Mouse (Mus musculus) liver, embryonic 16.5 days (tissue): ENCODE measurements around the gene Olfr578. TPM values are rescaled to one million over a fixed set of nuclear protein-coding genes. Genes with fewer than 3 reads are reported as not detected.

Experiments used
- ATAC-seq: fragments of 200-750 bp; cut with Nextera tagmentation; 2 replicates; pipeline ENCODE4 v1.8.0; 2017; ENCODE audit warnings: low read depth, mild to moderate bottlenecking, moderate number of reproducible peaks, moderate library complexity
- H3K27ac ChIP-seq: fragments of 300-500 bp; sonication (generic); 2 replicates; pipeline ENCODE4 v1.5.1; 2014; ENCODE audit warnings: mild to moderate bottlenecking, low read length
- H3K27me3 ChIP-seq: fragments of 300-500 bp; sonication (generic); 2 replicates; pipeline ENCODE4 v1.6.1; 2014; ENCODE audit warnings: low read depth, low read length, mixed read lengths; ENCODE audit not compliant: control insufficient read depth, insufficient read depth
- H3K36me3 ChIP-seq: fragments of 300-500 bp; sonication (generic); 2 replicates; pipeline ENCODE4 v1.6.1; 2014; ENCODE audit warnings: mild to moderate bottlenecking; ENCODE audit not compliant: control insufficient read depth, insufficient read depth
- H3K4me1 ChIP-seq: fragments of 300-500 bp; sonication (generic); 2 replicates; pipeline ENCODE4 v1.6.1; 2014; ENCODE audit warnings: low read depth, low read length, mixed read lengths; ENCODE audit not compliant: control insufficient read depth
- H3K4me2 ChIP-seq: fragments of 300-500 bp; sonication (generic); 2 replicates; pipeline ENCODE4 v1.6.1; 2014; ENCODE audit warnings: low read depth, low read length, mixed read lengths
- H3K4me3 ChIP-seq: fragments of 300-500 bp; sonication (generic); 2 replicates; pipeline ENCODE4 v1.5.1; 2014; ENCODE audit warnings: low read depth, mild to moderate bottlenecking, low read length
- H3K9ac ChIP-seq: fragments of 300-500 bp; sonication (generic); 2 replicates; pipeline ENCODE4 v1.6.1; 2014; ENCODE audit warnings: low read depth, low read length
- H3K9me3 ChIP-seq: fragments of 300-500 bp; sonication (generic); replicated peaks from 2 replicates; pipeline ENCODE4 v1.6.1; 2016; ENCODE audit warnings: low read length; ENCODE audit not compliant: control insufficient read depth
- WGBS: fragments of 180-500 bp; shearing (Covaris S2); extraction: QIAGEN DNeasy Blood & Tissue Kit; methylation state at CpG from one replicate; pipeline ENCODE4 v1.1.7; 2014; ENCODE audit not compliant: insufficient replicate concordance; 5-methylcytosine and 5-hydroxymethylcytosine counted together
- polyA plus RNA-seq: library from polyadenylated mRNA; unstranded; fragments of >200 nt; fragmentation: Nextera tagmentation; extraction: Ambion mirVana; gene quantifications from 2 replicates; pipeline ENCODE4 v1.2.1, GENCODE M21; 2015

Olfr578 gene
- polyA plus RNA-seq, 1 experiment from 2014 or later, result not detected

- 54% methylated on average over 1 of the region's 1 CpGs for WGBS
These were observed 45.7 kb downstream of the Olfr578 start for GRCm38 (mm10) chr7:102943417-102943816.

GRCm38 (mm10) chr7:102942475-102942874, 46.6 kb downstream of the Olfr578 start, which contains the start of gene Olfr573-ps1:
Gene Olfr573-ps1 (minus strand): TSS chr7:102942575.
- no peak within 1 kb of the TSS for H3K9ac ChIP-seq
- H3K4me3 ChIP-seq, result no peak within 1 kb of the TSS
- H3K36me3 ChIP-seq, result no peaks in the 10 kb centered on the region
- ATAC-seq, result no peak
- H3K27ac ChIP-seq, result no peak within 1 kb of the TSS
- no peaks in the 10 kb centered on the region for H3K9me3 ChIP-seq
- H3K27me3 ChIP-seq, result no peaks in the 10 kb centered on the region
- no peaks in the 10 kb centered on the region for H3K4me1 ChIP-seq
- no peak within 1 kb of the TSS for H3K4me2 ChIP-seq
- 81% methylated on average over 2 of the region's 2 CpGs for WGBS

More at GRCm38 (mm10) chr7:102943417-102943816, 45.7 kb downstream of the Olfr578 start:
- Histone ChIP-seq H3K4me1 (no peaks in the 10 kb centered on the region), H3K27ac (no peak overlapping the region), H3K4me3 (no peak overlapping the region), H3K9me3 (no peaks in the 10 kb centered on the region), H3K4me2 (no peak overlapping the region), H3K27me3 (no peaks in the 10 kb centered on the region), H3K36me3 (no peaks in the 10 kb centered on the region), H3K9ac (no peak overlapping the region)
- peak; percentile 87 for ATAC-seq

Other genes with a start within 250 kb of the Olfr578 start
- not detected in 2 replicates for gene Olfr560, start 230.0 kb downstream of the Olfr578 start, polyA plus RNA-seq
- gene Olfr78, start 229.9 kb downstream of the Olfr578 start, polyA plus RNA-seq, result 0.02 and 0.04 TPM in 2 replicates
- gene Olfr561, start 218.1 kb downstream of the Olfr578 start, polyA plus RNA-seq, result not detected in 2 replicates
- not detected in 2 replicates for gene Olfr564, start 185.8 kb downstream of the Olfr578 start, polyA plus RNA-seq
- not detected in 2 replicates for gene Olfr566, start 130.6 kb downstream of the Olfr578 start, polyA plus RNA-seq
- not detected in 2 replicates for gene Olfr568, start 112.2 kb downstream of the Olfr578 start, polyA plus RNA-seq
- gene Olfr569, start 98.4 kb downstream of the Olfr578 start, polyA plus RNA-seq, result not detected in 2 replicates
- not detected in 2 replicates for gene Olfr570, start 94.7 kb downstream of the Olfr578 start, polyA plus RNA-seq
- not detected in 2 replicates for gene Olfr571, start 71.8 kb downstream of the Olfr578 start, polyA plus RNA-seq
- gene Olfr572, start 64.9 kb downstream of the Olfr578 start, polyA plus RNA-seq, result not detected in 2 replicates
- not detected in 2 replicates for gene Olfr573-ps1, start 46.7 kb downstream of the Olfr578 start, polyA plus RNA-seq
- not detected in 2 replicates for gene Olfr574, start 40.9 kb downstream of the Olfr578 start, polyA plus RNA-seq
- not detected in 2 replicates for gene Olfr575, start 30.5 kb downstream of the Olfr578 start, polyA plus RNA-seq
- not detected in 2 replicates for gene Olfr576, start 26.7 kb downstream of the Olfr578 start, polyA plus RNA-seq
- gene Olfr577, start 13.4 kb downstream of the Olfr578 start, polyA plus RNA-seq, result not detected in 2 replicates
- gene Olfr582, start 48.7 kb upstream of the Olfr578 start, polyA plus RNA-seq, result not detected in 2 replicates
- gene Olfr583, start 62.0 kb upstream of the Olfr578 start, polyA plus RNA-seq, result not detected in 2 replicates
- not detected in 2 replicates for gene Olfr584, start 92.6 kb upstream of the Olfr578 start, polyA plus RNA-seq
- not detected in 2 replicates for gene Olfr585, start 108.4 kb upstream of the Olfr578 start, polyA plus RNA-seq
- not detected in 2 replicates for gene Olfr586, start 136.3 kb upstream of the Olfr578 start, polyA plus RNA-seq
- gene Olfr588-ps1, start 151.6 kb upstream of the Olfr578 start, polyA plus RNA-seq, result not detected in 2 replicates
- not detected in 2 replicates for gene Olfr589, start 167.0 kb upstream of the Olfr578 start, polyA plus RNA-seq
- not detected in 2 replicates for gene Olfr591, start 189.0 kb upstream of the Olfr578 start, polyA plus RNA-seq
- gene Olfr592, start 195.5 kb upstream of the Olfr578 start, polyA plus RNA-seq, result not detected in 2 replicates
- not detected in 2 replicates for gene Olfr593, start 222.5 kb upstream of the Olfr578 start, polyA plus RNA-seq
- gene Olfr594, start 227.7 kb upstream of the Olfr578 start, polyA plus RNA-seq, result not detected in 2 replicates